Mouse (Mus musculus) layer of hippocampus, adult 9-10 months (tissue): ENCODE results near the gene Klhl41.

Experiments used
- DNase-seq: peaks from one replicate; pipeline ENCODE4 v3.0.0; 2022; ENCODE audit warnings: low spot score

Klhl41 gene

DNA sequence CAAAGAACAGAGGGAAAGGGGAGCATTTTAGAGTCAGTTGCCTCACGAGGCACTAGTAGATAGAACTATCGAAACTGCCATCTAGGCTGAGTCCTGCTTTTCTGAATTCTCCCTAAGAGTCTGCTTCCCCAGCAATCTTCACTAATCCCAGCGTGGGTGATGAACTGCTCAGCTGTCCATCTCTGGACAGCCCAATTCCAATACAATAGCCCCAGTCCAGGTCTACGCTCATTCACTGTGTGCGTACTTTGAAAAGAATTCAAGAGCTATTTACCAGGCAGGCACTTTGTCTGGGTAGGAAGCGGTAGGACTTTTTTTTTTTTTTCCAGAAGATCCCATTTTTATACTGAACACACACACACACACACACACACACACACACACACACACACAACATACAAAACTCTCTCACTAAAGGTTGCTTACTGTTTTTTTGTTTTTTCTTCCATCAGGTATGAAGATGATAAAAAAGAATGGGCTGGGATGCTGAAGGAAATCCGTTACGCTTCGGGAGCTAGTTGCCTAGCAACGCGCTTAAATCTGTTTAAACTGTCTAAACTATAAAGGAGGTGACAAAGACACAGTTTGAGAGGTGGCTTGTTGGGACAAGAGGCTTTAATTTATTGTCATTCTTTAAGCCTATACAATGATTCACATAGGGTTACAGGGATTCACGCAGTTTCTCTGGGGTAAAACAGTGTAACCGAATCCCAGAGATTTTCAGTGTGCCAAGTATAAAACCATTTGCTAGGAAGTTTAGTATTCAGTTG lies 13.3 kb downstream of the Klhl41 start:
- DNase-seq, result no peak

DNA sequence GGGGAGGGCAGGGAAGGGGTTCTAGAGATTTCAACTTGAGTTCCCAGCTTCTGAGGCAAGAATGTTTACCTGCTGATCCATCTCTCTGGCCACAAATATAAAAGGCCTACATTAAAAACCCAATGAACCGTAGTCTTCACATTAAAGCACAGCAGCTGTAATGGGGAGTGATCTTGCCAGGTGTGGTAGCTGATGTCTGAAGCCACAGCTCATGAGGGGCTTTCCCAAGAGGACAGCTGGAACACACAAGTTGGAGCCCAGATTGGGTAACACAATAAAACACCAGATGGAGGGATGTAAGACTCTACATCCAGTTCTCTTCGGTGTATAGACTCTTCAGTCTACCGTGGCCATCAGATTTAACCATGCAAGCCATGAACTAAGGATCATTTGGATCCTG lies 14.6 kb downstream of the Klhl41 start:
- DNase-seq, result no peak

DNA sequence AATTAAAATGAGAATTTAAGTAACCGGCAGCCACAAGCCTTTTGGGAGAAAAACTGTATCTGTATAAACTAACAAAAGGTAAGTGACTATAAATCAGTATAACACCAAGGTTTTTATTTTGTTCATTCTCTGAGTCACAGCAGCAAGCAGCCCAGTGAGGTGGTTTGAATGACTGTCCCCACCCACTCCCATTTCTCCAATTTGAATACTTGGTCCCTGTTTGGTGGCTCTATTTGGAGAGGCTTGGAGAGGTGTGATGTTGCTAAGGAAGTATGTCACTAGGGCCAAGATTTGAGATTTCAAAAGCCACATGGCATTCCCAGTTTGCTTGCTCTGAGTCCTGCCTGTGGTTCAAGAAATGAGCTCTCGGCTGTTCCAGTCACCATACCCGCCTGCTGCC lies 20.3 kb downstream of the Klhl41 start:
- no peak for DNase-seq

DNA sequence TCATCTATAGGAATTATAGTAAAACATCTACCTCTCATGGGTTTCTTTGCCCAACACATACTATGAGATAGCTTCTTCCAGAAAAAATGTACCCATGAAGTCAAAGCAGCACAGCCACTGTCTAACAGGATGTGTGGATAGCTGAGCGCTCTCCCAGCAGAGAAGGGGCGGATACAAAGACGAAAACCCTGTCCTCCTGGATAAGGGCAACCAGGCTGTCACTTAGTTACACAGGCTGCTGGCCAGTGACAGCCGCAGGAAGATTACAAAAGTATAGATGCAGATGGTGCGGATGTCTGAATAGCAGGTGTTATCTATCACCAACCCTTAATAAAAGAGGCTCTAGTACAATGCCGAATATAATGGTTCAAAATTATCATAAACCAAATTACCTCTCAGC lies 20.9 kb downstream of the Klhl41 start:
- DNase-seq, result no peak

DNA sequence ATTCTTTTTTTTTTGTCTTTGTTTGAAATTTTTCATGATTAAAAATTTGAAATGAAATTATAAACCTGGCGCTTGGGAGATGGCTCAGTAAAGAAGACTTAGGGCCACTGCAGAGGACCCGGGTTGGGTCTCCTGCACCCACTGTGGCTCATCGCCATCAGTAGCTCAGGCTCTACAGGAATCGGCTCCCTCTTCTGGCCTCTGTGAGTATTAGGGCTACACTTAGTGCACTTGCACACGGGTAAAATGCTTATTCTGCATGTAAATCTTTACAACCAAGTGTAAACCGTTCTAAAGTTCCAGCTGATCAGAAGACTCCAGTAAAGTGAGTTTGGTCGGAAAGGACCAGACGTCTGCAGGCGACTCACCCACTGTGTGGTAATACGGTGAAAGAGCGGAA lies 23.6 kb downstream of the Klhl41 start:
- no peak for DNase-seq

DNA sequence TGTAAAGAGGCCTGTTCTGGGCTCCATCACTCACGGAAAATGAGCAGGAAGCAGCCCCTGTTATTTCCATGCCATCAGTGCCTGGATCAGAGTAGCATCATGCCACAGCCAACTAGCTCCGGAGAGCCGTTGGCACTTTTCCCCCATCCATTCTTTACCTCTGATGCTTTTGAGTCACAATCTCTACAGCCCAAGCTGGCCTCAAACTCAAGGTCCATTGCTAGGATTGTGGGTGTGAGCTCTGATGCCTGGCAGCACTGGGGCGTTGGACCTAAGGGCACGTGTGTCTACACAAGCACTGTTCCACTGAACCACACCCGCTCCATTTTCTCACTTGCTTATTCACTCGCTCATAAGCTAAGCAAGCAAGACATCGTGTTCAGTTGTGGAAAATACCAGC lies 30.5 kb downstream of the Klhl41 start:
- no peak for DNase-seq

DNA sequence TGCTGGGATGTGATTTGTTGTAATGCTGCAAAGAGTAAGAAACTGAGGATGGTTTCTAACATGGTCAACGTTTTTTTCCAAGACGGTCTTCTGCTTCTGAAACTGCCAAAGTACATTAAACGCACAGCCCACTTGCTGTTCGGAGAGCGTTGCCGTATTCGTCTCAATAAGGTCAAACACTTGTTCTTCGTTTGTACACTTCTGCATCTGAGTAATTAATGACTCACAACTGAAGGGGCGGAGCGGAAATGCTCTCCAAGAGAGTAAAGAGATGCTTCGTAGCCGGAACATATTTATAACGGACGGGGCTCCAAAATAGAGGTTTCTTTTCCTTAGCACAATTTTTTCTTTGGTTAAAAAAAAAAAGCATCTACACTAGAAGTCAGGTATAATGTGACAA lies 42.3 kb downstream of the Klhl41 start:
- DNase-seq, result no peak

DNA sequence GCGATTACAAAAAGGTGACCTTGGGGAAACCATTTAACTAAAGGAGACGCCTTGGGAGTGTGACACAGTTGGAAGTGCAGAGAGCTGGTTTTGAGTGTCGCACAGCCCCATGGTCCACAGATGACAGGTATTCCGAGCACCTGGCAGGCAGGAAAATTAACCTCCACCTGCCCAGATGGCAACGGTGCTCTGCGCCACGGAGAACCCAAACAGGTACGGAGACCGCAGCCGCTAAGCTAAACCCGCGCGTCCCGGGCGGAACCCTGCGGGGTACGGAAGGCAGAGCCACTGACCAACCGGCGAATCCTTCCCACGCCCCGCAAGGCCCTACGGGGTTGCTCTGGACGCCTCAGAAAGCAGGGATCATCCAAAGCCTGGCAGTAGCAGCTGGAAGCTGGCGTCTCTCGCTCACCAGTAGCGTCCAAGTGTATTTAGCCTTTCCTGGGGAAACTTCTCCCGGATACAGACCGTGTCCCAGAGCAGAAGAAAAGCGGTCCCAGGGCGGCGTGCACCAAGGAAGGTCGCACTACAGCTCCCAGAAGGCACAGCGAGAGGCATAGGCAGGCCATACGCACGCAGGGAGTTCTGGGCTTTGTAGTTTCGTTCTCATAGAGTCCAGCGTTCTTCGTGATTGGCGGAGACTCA lies 43.2 kb downstream of the Klhl41 start, which contains the start of gene Fastkd1:
TSS of gene Fastkd1 (minus strand) at position 536 of the 645 bp plus-strand sequence.
- peak; percentile 87 for DNase-seq

DNA sequence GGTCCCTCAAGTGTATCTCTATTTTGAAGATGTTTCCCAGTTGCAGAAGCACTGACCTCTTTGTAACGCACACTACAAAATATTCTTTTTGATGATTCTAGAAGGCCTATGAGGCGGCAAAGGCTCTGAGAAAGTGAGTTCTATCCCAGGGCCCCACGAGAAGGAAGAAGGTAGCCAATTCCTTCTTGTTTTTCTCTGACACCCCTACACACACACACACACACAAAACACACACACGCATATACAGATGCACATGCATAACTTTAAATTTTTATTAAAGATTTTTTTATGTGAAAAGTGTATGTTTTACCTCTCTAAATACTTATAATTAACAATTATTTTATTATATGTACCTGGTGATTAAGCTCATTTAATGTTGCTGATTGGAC lies 43.7 kb downstream of the Klhl41 start:
- no peak for DNase-seq

DNA sequence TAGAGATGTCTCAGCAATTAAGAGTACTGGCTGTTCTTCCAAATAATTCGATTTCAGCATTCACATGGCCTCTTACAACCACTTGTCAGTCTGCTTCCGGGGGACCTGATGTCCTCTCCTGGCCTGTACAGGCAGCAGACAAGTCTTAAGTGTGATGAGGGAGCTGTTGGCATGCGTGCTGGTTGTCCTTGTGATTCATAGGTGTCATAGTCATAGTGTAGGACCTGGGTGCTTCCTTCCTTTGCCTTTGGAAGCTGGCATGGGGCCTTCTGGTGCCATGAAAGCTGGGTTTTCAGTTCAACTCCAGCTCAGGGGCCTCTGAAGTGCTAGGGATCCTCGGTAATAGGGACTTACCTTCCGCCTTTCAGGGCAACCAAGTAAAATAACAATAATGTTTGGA lies 44.2 kb downstream of the Klhl41 start:
- no peak for DNase-seq

DNA sequence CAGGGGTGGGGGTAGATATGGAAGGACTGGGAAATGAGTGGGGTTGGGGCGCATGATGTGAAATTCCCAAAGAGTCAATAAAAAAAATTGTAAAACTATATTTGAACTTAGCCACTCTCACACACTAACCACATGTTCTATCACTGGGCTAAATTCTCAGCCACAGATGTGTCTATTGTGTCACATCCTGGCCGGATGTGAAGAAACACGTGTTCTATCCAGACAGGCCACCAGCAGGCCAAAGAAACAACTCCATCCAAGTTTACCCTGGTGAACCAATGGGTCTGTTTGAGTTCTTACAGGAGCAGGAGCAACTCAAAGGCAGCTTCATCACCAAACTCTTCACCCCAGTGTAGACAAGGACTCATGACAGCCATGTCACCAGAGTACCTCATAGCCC lies 46.6 kb downstream of the Klhl41 start:
- DNase-seq, result no peak

DNA sequence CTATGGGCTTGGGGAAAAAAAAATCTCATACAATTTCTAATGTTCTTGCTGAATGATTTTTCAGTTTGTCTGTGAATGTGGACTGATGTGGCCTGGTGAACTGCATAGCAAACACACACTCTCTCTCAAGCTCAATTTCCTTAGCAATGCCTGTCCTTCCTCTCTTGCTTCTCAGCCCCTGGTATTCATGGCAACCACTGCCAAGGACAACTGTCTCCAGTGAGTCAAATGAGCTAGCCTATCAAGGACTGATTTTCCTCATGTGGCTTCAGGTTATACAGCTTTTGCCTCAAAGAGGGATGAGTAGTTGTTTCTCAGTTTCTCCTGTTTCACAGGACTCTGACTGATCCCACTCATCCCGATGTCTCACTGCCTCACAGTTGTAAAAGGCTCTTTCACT lies 49.2 kb downstream of the Klhl41 start:
- DNase-seq, result no peak

DNA sequence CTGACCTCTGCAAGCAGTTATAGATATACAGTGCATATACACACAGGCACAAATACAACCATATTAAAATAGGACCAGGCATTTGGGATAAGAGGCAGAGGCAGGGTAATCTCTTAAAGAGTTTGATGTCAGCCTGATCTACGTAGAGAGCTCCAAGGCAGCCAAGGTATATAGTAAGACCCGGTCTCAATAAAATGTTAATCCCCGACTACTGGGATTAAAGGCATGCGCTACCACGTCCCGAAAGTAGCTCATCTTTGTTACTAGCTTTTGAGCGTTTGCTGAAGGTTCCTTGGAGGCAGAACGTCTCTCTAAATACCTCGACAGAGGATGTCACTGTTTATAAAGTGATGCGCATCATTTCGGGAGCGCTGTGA lies 52.3 kb downstream of the Klhl41 start, which contains the start of gene Ppig:
TSS of gene Ppig (plus strand) at position 273 of the 377 bp plus-strand sequence.
- DNase-seq, result no peak

DNA sequence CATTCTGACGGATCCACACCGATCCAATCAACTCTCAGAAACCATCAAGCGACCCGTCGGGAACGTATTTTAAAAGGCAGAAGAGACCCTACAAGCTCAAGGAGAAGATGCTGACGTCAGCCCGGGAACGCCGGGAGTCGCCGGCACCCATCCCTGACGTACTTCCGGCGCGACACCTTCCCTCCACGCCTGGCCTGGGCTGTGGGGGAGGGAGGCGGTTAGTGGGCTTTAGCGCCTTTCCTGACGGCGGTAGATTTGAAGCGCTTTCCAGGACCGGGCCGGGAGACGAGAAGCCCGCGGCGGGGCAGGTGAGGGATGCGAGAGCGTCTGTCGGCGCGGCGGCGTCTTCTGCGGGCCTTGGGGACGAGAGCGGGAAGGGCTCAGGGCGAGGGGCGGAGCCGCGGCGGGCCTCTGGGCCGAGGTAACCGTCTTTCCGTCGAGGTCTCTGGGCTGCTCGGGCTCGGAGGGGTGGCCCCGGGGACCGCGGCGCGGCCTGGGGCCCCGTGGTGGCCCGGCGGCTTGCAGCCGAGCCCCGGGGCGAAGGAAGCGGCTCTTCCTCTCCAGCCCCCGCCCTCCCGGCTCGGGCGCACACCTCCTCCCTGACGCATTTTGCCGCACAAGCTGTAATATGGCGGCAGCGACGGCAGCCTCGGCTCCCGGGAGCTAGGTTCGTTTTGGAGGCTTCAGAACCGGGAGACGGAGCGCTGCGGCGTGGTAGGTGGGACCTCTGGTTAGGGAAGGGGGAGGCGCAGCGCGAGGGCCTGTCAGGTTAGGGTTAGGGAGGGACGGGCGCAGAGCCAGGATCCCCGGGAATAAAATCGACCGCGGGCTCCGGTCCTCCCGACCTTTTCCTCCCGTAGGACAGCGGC lies 53.0 kb downstream of the Klhl41 start:
- DNase-seq, result peak; percentile 81

DNA sequence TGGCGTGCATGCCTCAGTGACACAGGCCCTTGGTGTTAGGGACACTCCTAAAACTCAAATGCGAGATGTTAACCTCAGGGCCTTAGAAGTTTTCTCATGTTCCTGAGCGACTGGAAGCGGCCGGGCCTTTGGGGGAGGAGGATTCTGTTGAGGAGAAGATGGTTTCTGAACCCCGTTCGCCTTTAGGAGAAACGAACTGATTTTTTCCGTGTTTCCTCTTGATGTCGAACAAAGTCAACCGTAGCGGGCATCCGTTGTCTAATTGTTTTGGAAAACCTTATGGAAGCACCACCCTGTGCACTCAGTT lies 53.6 kb downstream of the Klhl41 start:
- DNase-seq, result no peak
